Mouse (Mus musculus): ENCODE results near the gene Dnmt1. TPM values are rescaled to one million over a fixed set of nuclear protein-coding genes. Genes with fewer than 3 reads are reported as not detected.

Dnmt1 gene
- polyA plus RNA-seq, 1 experiment, result 16.1 TPM

DNA sequence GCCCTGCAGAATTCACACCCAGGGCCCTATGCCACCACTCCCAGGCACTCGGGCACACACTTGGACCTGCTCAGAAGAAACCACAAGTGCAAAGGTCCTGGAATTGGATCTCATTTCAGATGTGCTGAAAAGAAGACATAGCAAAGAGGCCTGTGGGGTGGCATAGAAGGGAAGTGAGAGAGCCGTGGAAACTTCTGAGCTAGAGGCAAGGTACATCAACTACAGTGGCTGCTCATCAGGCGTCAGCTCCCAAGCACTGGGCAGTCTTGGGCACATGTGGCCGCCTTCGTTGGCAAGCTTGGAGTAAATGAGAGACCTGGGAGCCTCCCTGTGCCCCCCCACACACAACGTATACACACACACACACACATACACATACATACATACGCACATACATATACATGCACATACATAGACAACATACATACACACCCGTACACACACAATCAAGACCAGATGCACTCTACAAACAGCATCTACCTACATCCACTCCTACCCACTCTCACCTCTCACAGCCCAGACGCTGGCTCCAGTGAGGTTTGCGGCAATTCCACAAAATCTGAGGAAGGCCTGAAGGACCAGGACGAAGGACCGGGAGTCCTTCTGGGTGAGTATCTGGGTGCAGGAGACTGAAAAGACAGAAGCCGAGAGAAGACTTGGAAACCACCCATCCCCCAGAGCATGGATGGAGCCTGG lies 80.4 kb downstream of the Dnmt1 start, which contains the start of gene Angptl6:
TSS of gene Angptl6 (minus strand) at position 631 of the 696 bp plus-strand sequence.
- no peak for DNase-seq (ENCODE audit: low read depth)

DNA sequence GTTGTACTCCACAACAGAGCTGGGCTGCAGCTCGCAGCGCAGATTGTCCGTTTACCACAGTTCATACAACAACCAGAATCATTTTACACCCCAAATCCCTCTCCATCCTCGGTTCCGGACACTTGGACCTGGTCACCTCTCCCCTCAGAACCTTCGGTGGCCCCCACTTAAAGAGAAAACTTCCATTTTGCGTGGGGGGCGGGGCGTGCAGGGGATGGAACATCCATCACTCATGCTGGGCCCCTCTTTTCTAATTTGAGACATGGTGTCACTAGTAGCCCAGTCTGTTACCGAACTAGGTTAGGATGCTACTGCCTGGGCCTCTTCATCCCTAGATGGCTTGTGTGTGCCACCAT lies 81.0 kb downstream of the Dnmt1 start:
- DNase-seq (ENCODE audit: low read depth), result no peak

DNA sequence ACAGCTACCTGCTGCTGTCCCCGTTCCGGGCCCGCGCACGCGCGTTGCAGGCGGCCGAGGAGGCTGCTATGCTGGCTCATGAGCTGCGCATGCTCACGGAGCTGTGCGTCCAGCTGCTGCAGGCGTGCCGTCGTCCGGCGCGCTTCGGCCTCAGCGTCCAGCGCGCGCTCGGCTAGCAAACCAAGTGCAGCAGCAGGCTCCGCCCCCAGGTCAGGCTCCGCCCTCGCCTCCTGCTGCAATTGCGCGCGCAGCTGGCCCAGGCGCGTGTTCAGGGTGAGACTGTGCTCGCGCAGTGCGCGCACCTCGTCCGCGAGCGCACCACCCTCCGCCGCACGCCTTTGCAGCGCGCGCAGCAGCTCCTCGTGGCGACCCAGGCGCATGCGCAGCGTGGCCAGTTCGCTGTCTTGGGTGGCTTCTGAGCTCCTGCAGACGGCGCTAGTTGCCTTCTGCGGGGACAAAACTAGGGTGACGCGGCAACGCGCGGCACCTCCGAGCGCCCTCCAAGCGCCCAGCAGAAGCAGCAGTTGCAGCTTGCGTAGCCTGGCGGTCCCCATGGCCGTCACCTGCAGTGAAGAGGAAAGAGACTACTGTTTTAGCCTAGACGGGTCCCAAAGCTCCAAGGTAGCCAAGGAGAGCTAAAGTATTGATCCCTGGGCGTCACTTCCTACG lies 81.5 kb downstream of the Dnmt1 start:
- peak; percentile 88 for DNase-seq (ENCODE audit: low read depth)

DNA sequence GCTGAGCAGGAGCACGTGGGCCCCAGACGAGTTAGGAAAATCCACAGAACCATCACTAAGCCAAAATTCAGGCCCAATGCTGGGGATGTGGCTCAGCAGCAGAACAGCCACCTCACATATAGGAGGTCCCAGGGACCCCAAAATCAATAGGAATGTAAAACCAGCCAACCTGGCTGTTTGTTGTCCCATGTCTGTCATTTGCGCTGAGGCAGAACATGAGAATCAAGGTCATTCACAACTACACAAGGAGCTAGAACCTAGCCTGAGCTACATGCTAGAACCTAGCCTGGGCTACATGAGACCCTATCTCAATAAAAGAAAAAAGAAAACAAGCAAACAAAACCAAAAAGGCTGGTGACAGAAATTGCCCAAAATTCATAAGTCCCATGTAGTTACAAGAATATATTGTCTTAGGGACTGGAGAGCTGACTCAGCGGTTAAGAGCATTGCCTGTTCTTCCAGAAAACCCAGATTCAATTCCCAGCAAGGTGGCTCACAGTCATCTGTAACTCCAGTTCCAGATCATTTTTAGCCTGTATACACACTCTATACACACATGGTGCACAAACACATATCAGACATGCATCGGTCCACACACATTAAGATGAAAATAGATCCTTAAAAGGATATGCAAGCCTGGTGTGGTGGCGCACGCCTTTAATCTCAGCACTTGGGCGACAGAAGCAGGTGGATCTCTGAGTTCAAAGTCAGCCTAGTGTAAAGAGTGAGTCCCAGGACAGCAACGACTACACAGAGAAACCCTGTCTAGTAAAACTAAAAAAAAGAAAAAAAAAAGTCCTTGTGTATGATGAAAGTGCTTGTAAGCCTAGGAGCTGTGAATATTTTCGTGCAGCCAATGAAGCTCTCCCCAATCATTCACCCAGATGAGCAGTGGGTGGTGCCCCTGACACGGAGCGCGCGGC lies 82.3 kb downstream of the Dnmt1 start:
- no peak for DNase-seq (ENCODE audit: low read depth)

DNA sequence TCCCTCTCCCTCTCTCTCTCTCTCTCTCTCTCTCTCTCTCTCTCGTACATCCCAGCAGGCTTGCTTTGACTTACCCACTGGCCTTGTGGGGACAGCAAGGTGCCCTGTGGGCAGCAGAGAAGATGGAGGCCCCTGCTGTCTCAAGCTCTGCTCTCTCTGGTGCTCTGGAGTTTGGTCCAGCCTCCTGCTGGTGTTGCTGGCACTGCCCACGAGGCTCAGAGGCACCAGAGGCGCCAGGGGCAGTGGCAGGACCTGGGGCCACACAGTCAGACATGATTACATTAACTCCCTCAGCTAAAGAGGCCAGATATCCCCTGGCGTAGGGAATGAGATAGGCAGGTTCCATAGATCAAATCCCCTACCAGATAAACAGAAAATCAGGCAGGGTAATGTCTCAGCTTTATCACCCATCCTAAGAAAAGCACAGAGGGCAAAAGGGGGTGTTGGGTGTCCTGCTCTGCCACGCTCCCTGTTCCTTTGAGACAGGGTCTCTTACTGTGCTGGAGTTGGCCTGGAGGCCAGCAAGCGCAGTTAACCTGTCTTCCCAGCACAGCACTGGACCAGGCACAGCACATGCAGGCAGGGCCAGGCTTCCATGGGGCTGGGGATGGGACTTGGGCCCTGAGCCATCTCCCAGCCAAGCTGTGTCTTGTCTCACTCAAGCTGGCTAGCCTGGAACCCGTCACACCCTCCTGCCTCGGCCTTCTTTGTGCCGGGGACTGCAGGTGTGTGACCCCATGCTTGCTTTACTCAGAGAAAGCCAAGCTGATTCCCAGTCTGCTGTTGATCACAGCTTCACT lies 83.2 kb downstream of the Dnmt1 start:
- DNase-seq (ENCODE audit: low read depth), result no peak

DNA sequence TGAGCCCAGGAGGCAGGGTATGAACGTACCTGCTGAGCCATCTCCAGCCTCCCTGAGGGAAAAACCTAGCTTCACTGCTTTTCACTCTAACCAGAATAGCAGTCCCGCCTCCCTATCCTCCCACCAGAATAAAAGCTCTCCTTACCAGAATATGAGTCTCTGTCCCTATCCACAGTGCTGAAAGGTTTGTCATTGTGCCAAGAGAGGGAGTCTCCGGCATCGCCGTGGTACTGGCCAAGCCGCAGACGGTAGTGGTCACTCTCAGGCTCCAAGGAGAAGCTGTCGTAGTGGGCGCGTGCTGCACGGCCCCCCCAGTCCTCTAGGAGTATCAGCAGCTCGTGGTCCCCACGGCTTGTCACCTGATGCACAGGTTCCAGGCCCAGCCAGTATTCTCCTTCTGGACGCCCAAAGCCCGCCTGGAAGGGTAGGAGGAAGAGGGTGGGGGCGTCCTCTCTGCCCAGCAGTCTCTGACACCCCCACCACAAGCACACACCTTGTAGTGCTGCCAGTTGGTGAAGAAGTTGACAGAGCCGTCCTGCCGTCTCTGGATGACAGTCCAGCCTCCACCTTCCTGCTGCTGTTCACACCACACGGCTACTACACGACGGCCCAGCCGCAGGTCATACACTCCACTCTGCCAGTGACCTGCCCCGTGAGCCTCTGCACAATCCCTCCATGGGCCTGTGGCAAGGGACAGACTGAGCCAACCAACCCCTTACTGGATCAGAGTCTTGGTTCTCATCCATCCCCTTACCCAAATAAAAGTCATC lies 84.5 kb downstream of the Dnmt1 start:
- no peak for DNase-seq (ENCODE audit: low read depth)

DNA sequence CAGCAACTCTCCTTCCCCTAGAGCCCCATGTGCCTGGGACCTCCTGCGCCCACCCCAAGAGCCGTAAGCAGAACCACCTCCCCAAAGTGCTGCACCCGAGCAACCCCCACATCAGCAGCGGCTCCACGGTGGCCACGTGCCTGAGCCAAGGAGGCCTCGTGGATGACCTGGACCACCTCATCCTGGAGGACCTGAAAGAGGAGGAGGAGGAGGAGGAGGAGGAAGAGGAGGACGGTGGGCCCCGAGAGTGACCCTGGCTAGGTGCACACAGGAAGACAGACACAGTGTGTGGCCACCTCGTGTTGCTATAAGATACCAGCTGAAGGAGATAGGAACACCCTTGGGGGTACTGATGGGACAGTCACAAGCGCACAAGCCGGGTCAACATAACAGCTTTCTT lies 86.2 kb downstream of the Dnmt1 start:
- DNase-seq (ENCODE audit: low read depth), result no peak

DNA sequence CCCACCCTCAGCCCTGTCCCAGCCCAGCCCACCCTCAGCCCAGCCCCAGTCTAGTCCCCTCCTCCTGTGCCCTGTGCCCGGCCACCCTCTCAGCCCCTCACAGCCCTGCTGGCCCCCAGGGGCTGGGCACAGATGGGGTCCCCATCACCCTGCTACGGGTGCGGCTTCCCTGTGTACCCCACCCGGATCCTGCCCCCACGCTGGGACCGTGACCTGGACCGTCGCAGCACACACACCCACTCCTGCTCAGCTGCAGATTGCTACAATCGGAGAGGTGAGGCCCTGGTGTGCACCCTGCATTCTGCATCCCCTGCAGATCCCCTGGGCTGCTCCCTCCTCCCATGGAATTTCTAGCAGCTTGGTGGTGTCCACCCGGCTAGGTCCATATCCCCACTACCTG lies 86.7 kb downstream of the Dnmt1 start:
- no peak for DNase-seq (ENCODE audit: low read depth)

DNA sequence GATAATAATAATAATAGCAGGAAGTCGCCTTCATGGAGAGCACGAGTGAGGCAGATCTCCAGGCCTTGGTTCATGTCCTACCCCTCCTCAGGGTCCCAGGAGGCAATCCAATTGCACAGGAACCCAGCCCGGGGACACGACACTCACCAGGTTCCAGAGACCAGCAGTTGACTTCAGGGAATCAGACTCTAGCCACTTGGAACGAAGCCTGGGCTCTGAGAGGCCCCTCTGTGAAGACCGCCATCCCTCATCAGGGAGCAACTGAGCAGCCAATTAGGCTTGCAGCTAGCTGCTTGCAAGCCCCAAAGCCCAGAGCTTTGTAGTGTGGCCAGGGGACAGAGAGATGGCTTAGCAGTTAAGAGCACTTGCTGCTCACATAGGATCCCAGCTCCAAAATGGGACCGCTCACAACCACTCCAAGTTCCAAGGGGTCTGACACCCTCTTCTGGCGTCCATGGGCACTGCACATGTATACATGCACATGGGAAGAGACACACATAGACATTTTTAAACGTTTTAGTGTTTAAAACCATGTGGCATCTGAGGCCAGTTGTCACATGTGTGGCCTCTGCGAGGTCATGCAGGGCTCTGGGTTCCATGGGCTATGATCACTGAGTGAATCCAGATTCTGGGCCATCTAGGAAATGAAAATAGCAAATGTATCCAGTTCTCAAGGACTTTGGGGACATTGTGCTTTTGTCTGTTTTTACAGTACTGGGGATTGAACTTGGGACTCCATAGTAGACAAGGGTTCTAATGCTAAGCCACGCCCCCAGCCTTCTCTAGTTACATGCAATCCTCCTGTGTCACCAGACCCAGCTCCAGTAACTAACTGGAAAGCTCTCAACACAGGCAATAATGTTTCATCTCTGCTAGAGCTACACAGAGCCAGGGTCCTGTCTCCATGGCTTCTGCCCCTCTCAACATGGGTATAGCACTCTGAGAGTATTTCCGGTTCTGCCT lies 89.2 kb downstream of the Dnmt1 start:
- no peak for DNase-seq (ENCODE audit: low read depth)

DNA sequence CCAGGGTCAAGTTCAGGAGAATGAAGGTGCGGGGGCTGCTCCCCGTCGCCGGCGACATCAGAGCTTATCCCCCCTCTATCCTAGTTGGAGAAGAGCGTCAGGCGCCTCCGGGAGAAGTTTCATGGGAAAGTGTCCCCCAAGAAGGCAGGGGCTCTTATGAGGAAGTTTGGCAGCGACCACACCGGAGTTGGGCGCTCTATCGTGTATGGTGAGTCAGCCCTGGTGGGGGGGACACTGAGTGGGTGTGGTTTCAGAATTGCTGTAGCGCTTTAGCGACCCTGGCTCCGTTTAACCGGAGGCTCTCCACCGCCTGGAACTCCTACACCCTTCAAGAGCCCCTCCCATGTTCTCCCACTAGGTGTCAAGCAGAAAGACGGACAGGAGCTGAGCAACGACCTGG lies 90.4 kb downstream of the Dnmt1 start:
- no peak for DNase-seq (ENCODE audit: low read depth)

DNA sequence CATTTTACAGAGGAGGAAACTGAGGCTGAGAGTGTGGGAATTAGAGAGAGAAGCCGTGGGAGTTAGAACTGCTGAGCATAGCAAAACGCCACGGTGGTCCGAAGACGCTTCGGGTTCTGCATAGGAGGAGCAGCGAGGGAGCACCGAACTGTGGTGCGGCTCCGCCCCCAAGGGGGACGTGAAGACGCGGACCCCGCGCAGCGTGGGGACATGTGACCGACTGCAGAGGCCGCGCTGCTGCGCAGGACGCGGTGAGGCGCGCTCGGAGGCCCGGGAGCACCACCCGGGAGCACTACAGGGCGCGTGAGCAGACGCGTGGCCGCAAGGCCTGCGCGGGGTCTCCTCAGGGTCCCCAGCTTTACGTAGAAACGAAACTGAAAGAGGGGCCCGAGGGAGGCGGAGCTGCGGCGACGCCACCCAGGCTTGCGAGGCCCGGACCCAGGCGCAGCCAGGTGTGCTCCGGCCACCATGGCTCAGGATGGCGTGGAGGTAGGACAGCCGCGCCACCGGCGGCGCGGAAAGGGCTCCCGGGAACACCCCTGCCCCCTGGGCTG lies 91.2 kb downstream of the Dnmt1 start, which contains the start of gene A230050P20Rik:
TSS of gene A230050P20Rik (plus strand) at position 195 of the 554 bp plus-strand sequence.
- no peak for DNase-seq (ENCODE audit: low read depth)

DNA sequence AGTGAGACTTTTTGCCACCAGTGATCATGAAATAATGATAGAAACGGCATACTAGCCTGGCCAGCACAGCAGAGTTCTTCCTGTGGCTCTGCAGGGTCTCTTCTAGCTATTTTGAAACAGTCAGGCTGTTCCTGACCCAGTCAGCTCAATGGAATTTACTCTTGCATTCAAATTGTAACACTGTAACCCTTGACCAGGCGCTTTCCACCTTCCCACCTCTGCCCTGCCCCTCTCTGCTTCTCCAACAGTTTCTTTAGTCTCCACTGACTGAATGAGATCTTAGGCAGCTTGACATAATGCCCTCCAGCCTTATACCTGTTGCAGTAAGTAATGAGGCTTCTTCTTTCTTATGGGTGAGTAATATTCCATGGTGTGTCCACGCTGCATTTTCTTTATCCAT lies 92.8 kb downstream of the Dnmt1 start:
- no peak for DNase-seq (ENCODE audit: low read depth)

DNA sequence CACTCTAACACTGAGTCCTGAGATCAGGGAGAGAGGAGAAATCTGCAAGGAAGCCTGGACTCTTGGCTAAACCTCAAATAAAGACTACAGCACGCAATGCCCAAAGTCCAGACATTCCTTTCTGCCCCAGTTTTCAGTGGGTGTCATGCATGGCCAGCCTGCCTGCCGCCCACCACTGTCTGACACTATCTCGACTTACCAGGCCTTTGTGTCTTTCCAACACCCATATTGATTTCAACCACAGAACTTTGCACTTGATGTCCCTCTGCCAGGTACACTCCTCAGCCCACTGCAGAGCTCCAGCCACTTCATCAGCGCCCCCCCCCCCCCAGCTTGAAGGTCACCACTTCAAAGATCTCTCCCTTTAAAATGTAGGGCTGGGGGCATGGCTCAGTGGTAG lies 97.5 kb downstream of the Dnmt1 start:
- DNase-seq (ENCODE audit: low read depth), result no peak

DNA sequence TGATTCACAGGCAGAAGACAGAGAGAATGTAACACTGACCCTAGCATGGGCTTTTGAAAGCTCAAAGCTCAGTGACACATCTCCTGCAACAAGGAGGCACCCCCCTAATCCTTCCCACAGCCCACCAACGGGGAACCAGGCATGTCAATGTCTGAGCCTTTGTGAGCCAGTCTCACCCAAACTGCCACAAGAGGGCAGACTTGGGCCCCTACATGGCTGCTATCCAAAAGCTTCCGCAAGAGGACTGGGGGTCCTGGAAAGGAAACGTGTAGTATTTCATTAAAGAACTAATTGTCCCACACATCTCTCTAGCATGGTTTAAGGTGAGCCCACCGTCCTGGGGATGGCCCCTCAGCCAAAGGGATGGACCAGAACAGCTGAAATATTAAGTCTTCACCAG lies 97.9 kb downstream of the Dnmt1 start:
- no peak for DNase-seq (ENCODE audit: low read depth)

DNA sequence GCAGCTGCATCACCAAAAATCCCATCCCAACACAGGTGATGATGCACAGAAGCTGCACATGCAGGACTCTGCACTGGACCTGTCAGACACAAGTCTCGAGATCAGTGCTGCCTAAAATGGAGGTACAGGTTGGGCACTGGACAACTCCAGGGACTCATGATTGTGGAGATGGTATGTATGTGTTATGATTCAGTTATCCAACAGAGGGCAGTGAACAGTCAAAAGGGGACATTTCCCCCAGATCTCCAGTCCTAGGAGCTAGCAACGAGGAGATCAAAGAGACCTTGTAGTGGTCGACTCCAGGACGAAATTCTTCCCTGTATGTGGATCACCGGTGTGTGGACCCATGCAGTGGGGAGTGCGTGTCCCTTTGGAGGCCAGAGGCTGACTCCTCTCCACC lies 99.8 kb downstream of the Dnmt1 start:
- no peak for DNase-seq (ENCODE audit: low read depth)

Measured in gonadal fat pad, adult 2 months (tissue).